Mouse (Mus musculus): Measurements from ENCODE around the gene Fam174b.

Fam174b gene

DNA sequence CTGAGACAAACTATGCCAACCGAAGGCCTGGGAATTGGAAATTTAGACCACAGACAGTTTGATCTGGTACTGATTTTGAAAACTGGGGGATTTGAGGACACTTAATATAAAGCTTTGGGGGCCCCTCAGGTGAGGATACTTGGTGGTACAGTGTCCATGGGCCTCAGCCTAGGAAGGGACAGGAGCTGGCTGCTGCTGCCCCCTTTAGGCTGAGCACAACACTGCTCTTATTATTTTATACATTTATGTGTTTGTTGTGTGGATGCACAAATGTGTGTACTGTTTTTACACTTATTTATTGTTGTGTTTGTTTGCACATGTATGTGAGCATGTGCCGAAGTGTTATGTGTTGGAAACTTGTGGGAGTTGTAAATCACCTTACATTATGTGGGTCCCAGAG, 9.2 kb downstream of the Fam174b start:
- no peak for DNase-seq (ENCODE audit: low read depth in 2 of 2, low spot score in 2 of 2)

DNA sequence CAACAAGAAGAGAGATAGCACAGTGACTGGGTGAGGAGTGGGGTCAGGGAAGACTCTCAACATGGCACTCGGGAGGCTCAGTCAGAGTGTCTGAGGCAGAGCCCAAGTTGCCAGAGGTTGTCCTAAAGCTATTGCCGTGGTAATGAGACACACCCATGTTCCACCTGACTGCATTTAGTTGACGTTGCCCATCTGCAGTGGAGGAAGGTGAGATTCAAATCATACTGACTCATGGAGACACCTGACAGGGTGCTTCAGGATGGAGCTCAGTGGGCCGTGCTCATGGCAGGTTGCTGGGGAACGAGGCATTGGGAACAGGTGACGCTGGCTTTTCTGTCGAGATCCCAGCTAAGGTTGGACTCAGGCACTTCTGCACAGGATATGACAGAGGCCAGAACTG, 9.9 kb downstream of the Fam174b start:
- no peak for DNase-seq (ENCODE audit: low read depth in 2 of 2, low spot score in 2 of 2)

DNA sequence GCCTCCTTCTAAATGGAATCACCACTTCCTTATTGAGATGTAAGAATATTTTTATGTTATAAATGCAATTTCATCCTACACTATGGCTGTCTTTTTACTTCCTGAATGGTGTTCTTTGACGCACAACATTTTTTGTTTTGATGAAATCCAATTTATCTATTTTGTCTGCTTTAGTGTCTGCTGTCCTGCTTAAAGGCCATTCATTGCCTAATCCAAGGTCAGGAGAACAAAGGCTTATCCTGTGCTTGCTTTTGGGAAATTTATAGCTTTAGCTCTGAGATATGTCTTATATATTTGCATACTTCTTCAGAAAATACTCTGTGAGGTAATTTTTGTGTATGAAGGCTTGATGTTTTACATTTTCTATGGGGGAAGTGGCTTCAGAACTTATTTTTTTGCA, 13.5 kb downstream of the Fam174b start:
- DNase-seq (ENCODE audit: low read depth in 2 of 2, low spot score in 2 of 2): no peak

DNA sequence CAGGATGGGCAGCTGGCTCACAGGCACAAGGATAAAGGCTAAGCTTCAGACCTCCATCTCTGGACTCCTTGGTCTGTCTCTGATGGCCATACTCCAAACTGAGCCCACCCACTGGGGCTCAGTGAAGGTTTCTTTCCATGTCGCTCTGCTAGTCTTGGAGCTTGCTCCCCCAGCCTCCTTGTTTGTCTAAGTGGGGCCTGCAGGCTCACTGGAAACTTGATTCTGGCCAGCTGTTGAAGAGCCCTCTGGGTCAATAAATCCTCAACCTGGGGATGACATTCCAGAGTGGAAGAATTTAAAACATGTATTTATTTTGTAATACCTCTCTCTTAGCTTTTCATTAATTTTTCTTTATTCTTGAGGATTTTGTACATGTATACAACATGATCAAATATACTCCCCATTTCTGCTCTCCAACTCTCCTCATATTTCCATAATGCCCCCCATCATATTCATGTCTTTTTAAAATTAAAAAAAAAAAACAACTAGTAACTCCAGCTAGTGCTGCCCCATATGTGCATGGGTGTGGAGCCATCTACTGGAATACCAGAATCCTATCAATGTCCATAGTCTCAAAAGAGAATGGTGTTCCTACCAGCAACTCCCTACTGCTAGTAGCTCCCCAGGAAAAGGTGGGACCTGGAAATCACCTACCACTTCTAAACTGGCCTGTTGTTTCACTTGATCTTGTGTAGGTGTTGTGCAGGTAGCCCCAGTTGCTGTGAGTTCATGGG, 15.4 kb downstream of the Fam174b start:
- DNase-seq (ENCODE audit: low read depth in 2 of 2, low spot score in 2 of 2): no peak

- no peak for DNase-seq (ENCODE audit: low read depth in 2 of 2, low spot score in 2 of 2)
These were observed 21.6 kb downstream of the Fam174b start for GRCm38 (mm10) chr7:73761691-73762189.

DNA sequence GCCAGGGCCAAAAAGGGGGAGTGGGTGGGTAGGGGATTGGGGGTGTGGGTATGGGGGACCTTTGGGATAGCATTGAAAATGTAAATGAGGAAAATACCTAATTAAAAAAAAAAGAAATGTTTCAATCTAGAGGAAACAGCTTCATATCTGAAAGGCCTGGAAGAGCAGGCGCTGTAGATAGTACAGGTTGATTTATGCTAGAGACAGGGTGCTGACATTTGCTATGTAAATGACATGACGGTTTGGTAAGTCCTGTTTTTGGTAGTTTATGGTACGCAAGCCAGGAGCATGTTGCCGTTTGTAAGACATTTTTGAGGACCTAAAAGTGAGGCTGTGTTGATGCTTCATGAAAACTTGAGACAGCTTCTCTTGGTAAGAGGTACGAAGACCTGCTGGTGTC, 24.6 kb downstream of the Fam174b start:
- DNase-seq (ENCODE audit: low read depth in 2 of 2, low spot score in 2 of 2): no peak

DNA sequence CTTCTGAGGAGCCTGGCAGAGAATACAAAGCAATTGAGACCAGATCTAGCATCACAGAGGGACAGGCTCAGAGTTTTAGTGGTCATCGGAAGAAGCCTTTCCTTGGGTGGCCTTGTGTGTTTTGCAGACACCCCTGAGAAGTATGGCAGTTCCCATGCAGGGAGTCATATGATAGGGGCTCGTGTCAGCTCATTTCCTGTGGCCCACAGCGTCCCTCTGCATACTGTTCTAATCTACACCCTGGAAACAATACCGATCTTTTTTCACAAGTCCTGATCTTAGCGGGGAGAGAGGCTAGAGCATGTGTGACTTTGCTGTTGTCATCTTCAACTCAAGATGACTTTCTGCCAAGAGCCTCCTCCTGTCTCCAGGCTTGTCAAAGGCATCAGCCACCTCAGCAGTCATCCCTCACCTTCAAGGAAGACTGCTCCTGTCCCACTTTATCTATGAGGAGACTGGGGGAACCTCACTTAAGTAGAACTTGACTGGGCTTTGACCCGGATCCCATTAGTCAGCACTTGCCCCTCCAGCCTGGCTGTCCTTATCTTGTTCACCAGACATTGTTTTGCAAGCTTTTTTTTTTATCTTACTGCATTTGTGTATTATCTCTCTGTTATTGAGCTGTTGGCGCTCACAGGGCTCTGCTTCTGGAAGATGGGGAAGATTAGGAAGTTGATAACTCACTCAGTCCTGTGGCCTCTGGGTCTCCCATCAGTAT, 25.2 kb downstream of the Fam174b start:
- no peak for DNase-seq (ENCODE audit: low read depth in 2 of 2, low spot score in 2 of 2)

DNA sequence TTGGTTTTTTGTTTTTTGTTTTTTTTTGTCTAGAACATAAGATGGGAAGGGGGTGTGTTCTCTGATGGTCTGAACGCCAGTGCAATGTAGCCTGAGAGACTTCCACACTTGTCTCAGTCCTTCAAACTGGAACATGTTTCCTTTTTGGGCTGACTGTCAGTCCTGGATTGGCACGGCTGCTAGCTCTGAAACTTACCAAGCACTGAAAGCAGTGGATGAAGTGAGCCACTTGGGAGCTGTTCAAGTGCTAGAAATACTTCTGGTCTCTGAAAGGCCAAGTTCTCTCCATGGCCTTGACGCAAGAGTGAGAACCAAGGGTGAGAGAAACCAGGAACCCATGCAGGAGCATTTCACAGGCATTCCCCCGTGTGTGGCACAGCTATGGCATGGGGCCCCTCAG, 29.1 kb downstream of the Fam174b start:
- DNase-seq (ENCODE audit: low read depth in 2 of 2, low spot score in 2 of 2): no peak

- DNase-seq (ENCODE audit: low read depth in 2 of 2, low spot score in 2 of 2): no peak
These were observed 31.5 kb downstream of the Fam174b start for GRCm38 (mm10) chr7:73771384-73772274.

GRCm38 (mm10) chr7:73772275-73772765, 32.2 kb downstream of the Fam174b start:
- DNase-seq (ENCODE audit: low read depth in 2 of 2, low spot score in 2 of 2): no peak

GRCm38 (mm10) chr7:73774781-73775180, 34.7 kb downstream of the Fam174b start:
- DNase-seq (ENCODE audit: low read depth in 2 of 2, low spot score in 2 of 2): no peak

GRCm38 (mm10) chr7:73777777-73778176, 37.7 kb downstream of the Fam174b start:
- DNase-seq (ENCODE audit: low read depth in 2 of 2, low spot score in 2 of 2): no peak

GRCm38 (mm10) chr7:73784736-73785428, 44.8 kb downstream of the Fam174b start:
- no peak for DNase-seq (ENCODE audit: low read depth in 2 of 2, low spot score in 2 of 2)

GRCm38 (mm10) chr7:73785815-73786214, 45.7 kb downstream of the Fam174b start:
- DNase-seq (ENCODE audit: low read depth in 2 of 2, low spot score in 2 of 2): no peak

DNA sequence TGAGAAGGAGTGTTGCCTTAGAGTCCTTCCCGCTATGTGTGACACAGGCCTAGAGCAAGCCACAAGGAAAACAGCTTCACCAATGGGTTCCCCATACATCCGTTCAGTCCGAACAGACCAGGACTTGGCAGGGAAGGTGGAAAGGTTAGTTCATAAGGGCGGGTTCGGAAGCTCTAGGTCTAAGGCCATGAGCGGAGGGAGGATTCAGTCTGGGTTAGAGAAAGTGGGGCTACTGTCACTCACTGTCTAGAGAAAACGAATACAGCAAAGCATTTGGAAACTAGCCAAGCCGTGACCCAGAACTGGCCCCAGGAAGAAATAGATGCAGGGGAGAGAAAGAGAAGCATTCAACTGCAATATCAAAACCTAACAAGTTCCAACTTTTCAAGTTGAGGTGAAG, 47.4 kb downstream of the Fam174b start:
- no peak for DNase-seq (ENCODE audit: low read depth in 2 of 2, low spot score in 2 of 2)

DNA sequence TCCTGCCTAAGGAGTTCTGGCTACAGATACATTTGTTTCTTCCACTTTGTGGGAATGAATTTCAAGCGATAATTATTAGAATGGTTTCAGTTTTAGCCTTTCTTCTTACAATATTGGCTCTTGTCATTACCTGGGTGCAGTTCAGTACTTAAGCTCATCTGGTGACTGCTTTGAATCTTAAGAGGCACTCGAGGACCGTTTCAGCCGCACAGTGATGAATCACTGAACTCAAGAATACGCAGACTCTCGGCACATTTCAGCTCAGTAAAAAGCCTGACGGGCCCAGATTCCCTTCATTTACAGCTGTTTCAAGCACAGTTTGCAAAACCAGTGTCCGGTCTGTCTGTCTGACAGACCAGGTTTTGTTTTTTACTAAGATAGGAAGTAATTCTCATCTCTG, 51.0 kb downstream of the Fam174b start:
- DNase-seq (ENCODE audit: low read depth in 2 of 2, low spot score in 2 of 2): no peak

DNA sequence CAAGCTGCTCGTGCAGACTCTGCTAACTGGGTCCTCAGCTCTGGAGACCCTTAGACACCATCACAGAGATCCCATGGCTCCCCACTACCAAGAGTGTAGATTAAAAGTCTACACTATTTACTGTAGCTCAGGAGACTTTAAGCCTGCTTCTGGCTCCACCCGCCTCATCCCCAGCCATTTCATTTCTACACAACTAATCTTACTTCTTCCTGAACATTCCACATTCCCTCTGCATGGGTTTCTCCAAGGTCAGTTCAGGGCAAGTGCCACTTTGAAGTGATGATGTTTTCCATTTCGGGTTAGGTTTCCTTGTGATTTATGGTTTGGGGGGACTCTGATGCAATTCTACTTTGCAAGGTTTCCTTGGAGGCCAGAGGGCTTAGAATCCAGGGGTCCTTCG, 52.1 kb downstream of the Fam174b start:
- no peak for DNase-seq (ENCODE audit: low read depth in 2 of 2, low spot score in 2 of 2)

DNA sequence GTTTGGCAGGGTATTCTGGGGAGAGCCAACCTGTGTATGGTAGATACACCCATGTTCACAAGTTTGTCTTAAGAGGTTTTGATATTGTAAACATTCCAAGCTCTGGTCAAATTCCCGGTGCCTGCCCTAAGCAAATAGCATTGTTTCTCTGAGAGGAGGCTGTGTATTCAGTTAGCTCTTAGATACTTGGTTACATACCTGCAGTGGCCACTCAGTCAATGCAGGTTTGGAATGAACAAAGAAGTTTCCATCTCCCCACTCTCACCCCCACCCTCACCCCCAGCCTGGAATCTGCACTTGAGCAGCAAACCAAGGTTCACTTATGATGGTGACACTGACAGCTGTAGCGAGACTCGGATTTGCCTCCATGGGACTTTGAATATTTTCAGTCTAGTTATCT, 52.5 kb downstream of the Fam174b start:
- DNase-seq (ENCODE audit: low read depth in 2 of 2, low spot score in 2 of 2): no peak

GRCm38 (mm10) chr7:73809261-73809660, 69.2 kb downstream of the Fam174b start:
- no peak for DNase-seq (ENCODE audit: low read depth in 2 of 2, low spot score in 2 of 2)

DNA sequence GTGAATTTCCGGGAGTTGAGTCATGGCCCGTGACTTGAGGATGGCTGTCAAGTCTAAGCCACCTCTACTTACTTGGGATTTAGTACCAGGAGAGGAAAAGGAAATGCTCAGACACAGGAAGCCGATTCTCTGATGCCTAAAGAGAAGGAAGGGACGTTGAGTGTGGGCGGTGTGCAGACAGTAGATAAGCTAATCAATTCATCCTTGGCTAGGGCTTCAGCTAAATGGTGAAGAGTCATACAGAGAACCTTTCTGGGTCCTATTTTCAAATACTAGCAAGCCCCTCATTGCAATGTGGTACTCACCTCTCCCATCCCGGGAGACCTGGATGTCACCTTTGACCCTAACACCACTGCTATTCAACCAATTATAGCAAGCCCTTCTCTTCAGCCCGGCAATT, 71.3 kb downstream of the Fam174b start:
- DNase-seq (ENCODE audit: low read depth in 2 of 2, low spot score in 2 of 2): no peak

- no peak for DNase-seq (ENCODE audit: low read depth in 2 of 2, low spot score in 2 of 2)
These were observed 72.1 kb downstream of the Fam174b start for GRCm38 (mm10) chr7:73812176-73812575.
